Comparison of ENCODE assay signal across 8 mouse cellular contexts in the genomic region with DNA sequence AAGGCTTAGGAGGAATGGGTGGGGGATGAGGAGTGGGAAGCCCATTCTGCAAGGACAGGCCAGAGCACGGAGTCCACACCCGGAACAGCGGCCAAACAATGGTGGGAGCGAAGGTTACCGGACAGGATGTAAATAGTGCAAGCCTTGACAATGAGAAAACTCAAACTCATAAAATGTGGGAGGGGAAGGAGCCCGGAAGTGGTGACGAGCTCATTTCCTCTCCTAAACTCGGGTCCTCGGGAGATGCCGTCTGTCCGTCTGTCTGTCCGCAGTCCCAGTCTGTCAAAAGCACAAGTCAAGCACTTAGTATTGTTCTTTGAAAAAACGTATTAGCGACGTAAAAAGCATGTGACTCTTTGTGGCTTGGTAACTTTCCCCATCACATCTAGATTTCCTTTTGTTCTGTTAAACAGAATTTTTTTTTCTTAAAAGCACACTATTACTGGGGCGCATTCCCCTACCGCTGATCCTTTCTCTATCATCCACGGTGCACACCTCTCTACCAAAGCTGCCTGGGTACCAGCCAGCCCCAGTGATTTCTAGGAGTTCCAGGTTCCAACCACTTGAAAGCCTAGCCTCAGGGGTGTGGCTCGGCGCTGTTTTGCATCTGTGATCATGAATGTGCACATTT. TPM values are rescaled to one million over a fixed set of nuclear protein-coding genes. Genes with fewer than 3 reads are reported as not detected.
DNase-seq lines count a peak whose midpoint lies in the region; ATAC-seq and TF ChIP-seq lines count a peak whose summit lies in the region.

No protein-coding gene starts in this region.

- no peak overlapping the region for H3K9ac ChIP-seq in midbrain, embryonic 11.5 days (ENCODE audit: low read length)
- H3K9ac ChIP-seq in hindbrain, postnatal 0 days (replicated peaks; ENCODE audit: low read length), result no peak overlapping the region

- no peaks in the 10 kb centered on the region for H3K27me3 ChIP-seq in midbrain, embryonic 11.5 days (ENCODE audit: control insufficient read depth, insufficient read depth, low read length)
- no peaks in the 10 kb centered on the region for H3K27me3 ChIP-seq in hindbrain, postnatal 0 days (ENCODE audit: insufficient read depth, low read length)

- no peaks in the 10 kb centered on the region for H3K9me3 ChIP-seq in midbrain, embryonic 11.5 days (ENCODE audit: control insufficient read depth, low read length)
- no peaks in the 10 kb centered on the region for H3K9me3 ChIP-seq in hindbrain, postnatal 0 days (ENCODE audit: low read length)

- no peak overlapping the region for H3K4me3 ChIP-seq in midbrain, embryonic 11.5 days (ENCODE audit: low read depth, low read length)
- no peak overlapping the region for H3K4me3 ChIP-seq in hindbrain, postnatal 0 days (ENCODE audit: low read length)

- no peaks in the 10 kb centered on the region for H3K36me3 ChIP-seq in midbrain, embryonic 11.5 days (ENCODE audit: control insufficient read depth, insufficient read depth, low read length)
- H3K36me3 ChIP-seq in hindbrain, postnatal 0 days (ENCODE audit: insufficient read depth, low read length), result no peaks in the 10 kb centered on the region

- H3K4me1 ChIP-seq in midbrain, embryonic 11.5 days (ENCODE audit: control insufficient read depth, insufficient read depth, low read length), result peaks cover 11% of the 10 kb centered on the region
- peaks cover 4% of the 10 kb centered on the region; the same call in 1 of the 2 replicates for H3K4me1 ChIP-seq in hindbrain, postnatal 0 days (ENCODE audit: insufficient read depth, low read length)

- no peak overlapping the region for H3K4me2 ChIP-seq in midbrain, embryonic 11.5 days
- no peak overlapping the region for H3K4me2 ChIP-seq in hindbrain, postnatal 0 days (ENCODE audit: low read depth, low read length)

- no peak overlapping the region for H3K27ac ChIP-seq in midbrain, embryonic 11.5 days (ENCODE audit: low read depth, low read length)
- no peak overlapping the region for H3K27ac ChIP-seq in hindbrain, postnatal 0 days

- peak; percentile 73 for DNase-seq in T-cell, adult 2 months (ENCODE audit: low spot score)
- peak; percentile 36 to 43 for DNase-seq in kidney, adult 8-10 months
- DNase-seq in lung, postnatal 10 days, result peak; percentile 85
- peak; percentile 56 for DNase-seq in thymus, postnatal 4 days
- no peak for DNase-seq in midbrain, embryonic 11.5 days (ENCODE audit: low spot score, missing footprints)
- no peak for DNase-seq in hindbrain, postnatal 0 days (ENCODE audit: low spot score)
- no peak for DNase-seq in cerebellum, postnatal 4 days (ENCODE audit: low spot score in 2 of 2)

- 78% methylated on average over 20 of the region's 20 CpGs for WGBS in midbrain, embryonic 11.5 days
- 58% methylated on average over 20 of the region's 20 CpGs for WGBS in hindbrain, postnatal 0 days

- no peak for TF ChIP-seq CTCF in hindbrain, postnatal 0 days (IDR thresholded peaks at IDR 0.05; ENCODE audit: low read depth)

- peak; percentile 43 for ATAC-seq in granulocyte monocyte progenitor cell, adult 5-6 weeks (replicated peaks; ENCODE audit: poor library complexity, severe bottlenecking)
- no peak for ATAC-seq in midbrain, embryonic 11.5 days (ENCODE audit: low FRiP score)
- no peak for ATAC-seq in hindbrain, postnatal 0 days

RNA-seq across cellular contexts. Expression of gene Blm, which starts 48.0 kb away (rescaled TPM):
- 49.2 and 57.4 TPM in 2 replicates for total RNA-seq in granulocyte monocyte progenitor cell, adult 5-6 weeks (2014; fragmentation: Nextera tagmentation)
- 37.3 and 39.0 TPM in 2 replicates for total RNA-seq in granulocyte monocyte progenitor cell, adult 5-6 weeks (2017)
- 38.1 and 43.9 TPM in 2 replicates for polyA plus RNA-seq in midbrain, embryonic 11.5 days (2014; fragmentation: Nextera tagmentation; extraction: Ambion mirVana)
- 4.3 and 7.5 TPM in 2 replicates for total RNA-seq in hindbrain, postnatal 0 days (2014; rRNA removed)
- polyA plus RNA-seq in hindbrain, postnatal 0 days (2015; fragmentation: Nextera tagmentation; extraction: Ambion mirVana), result 7.1 and 7.2 TPM in 2 replicates

Comparison
In these comparisons a context has a peak if more than half of its experiments do, and no peak if none do; other contexts are left out.
1. DNase-seq: peak in T-cell, adult 2 months (single experiment), kidney, adult 8-10 months (2 of 2), lung, postnatal 10 days (single experiment) and thymus, postnatal 4 days (single experiment); none in midbrain, embryonic 11.5 days (single experiment), hindbrain, postnatal 0 days (single experiment) and cerebellum, postnatal 4 days (0 of 2).